In genomic region chr9:118925286-118926110, GRCm38 (mm10) we compare ENCODE assay signal across 8 mouse cellular contexts. TPM values are rescaled to one million over a fixed set of nuclear protein-coding genes. Genes with fewer than 3 reads are reported as not detected.
DNase-seq lines count a peak whose midpoint lies in the region; ATAC-seq and TF ChIP-seq lines count a peak whose summit lies in the region.

No protein-coding gene starts in this region.

- CTCF ChIA-PET in Patski (lab: Charles Lee), result interaction anchor here (0.8 to 2.9 kb wide), 3 partner anchors 138 to 142 kb away, joined by 3 to 7 read pairs (median 3); no protein-coding TSS in a partner anchor

- H3K27ac ChIP-seq in hindbrain, embryonic 12.5 days, result peak overlapping the region; percentile 79

- POLR2A ChIA-PET in Patski (lab: Charles Lee), result interaction anchor here (0.5 to 1.7 kb wide), 5 partner anchors 11 to 293 kb away, joined by 3 to 5 read pairs (median 3); no protein-coding TSS in a partner anchor

- no peaks in the 10 kb centered on the region for H3K27me3 ChIP-seq in Patski
- H3K27me3 ChIP-seq in hindbrain, embryonic 12.5 days, result peaks cover 6% of the 10 kb centered on the region; the same call in 1 of the 2 replicates

- no peaks in the 10 kb centered on the region for H3K36me3 ChIP-seq in hindbrain, embryonic 12.5 days

- H3K9me3 ChIP-seq in hindbrain, embryonic 12.5 days (replicated peaks), result no peaks in the 10 kb centered on the region

- under 1% methylated on average over 52 of the region's 53 CpGs for WGBS in hindbrain, embryonic 12.5 days

- no peak for TF ChIP-seq CTCF in Patski (IDR thresholded peaks at IDR 0.05)

- H3K4me3 ChIP-seq in hindbrain, embryonic 12.5 days, result peak overlapping the region; percentile 84

- peak overlapping the region; percentile 87 for H3K9ac ChIP-seq in hindbrain, embryonic 12.5 days

- in situ Hi-C loops in Patski (cut with MboI; ENCODE audit: low pct_unique_long_range_greater_than_20kb), result no loop called here

- DNase-seq in Patski (ENCODE audit: low read depth, low spot score), result peak; percentile 71
- DNase-seq in cerebellum, postnatal 10 days, result peak; percentile 95 to 97
- DNase-seq in frontal cortex, postnatal 10 days (ENCODE audit: low spot score in 2 of 2), result peak; percentile 94 to 95
- peak; percentile 87 to 96 for DNase-seq in layer of hippocampus, postnatal 14 days (ENCODE audit: low spot score in 2 of 2)
- DNase-seq in lung, postnatal 10 days, result peak; percentile 99
- peak; percentile 93 for DNase-seq in ovary, postnatal 14 days (ENCODE audit: low spot score)
- DNase-seq in thymus, postnatal 10 days (ENCODE audit: low spot score in 2 of 2), result peak; percentile 97 to 99

- peaks cover 27% of the 10 kb centered on the region for H3K4me1 ChIP-seq in hindbrain, embryonic 12.5 days

- ATAC-seq in Patski, result peak; percentile 72
- peak; percentile 88 for ATAC-seq in hindbrain, embryonic 12.5 days (ENCODE audit: low FRiP score)

- peak overlapping the region; percentile 98 for H3K4me2 ChIP-seq in hindbrain, embryonic 12.5 days (replicated peaks)

RNA-seq across cellular contexts. Expression of gene Ctdspl, which starts 0.8 kb away (rescaled TPM):
- 25.3 TPM for polyA plus RNA-seq in Patski (2021)
- polyA plus RNA-seq in hindbrain, embryonic 12.5 days (2016; fragmentation: Nextera tagmentation; extraction: Ambion mirVana), result 8.1 and 11.7 TPM in 2 replicates
- total RNA-seq in layer of hippocampus, postnatal 14 days (2021), result 10 to 100 TPM; 19.7 to 20.4 TPM

Comparison
In these comparisons a context has a peak if more than half of its experiments do, and no peak if none do; other contexts are left out.
1. Peak in every context shown above with its lines: DNase-seq, ATAC-seq, H3K4me3 ChIP-seq and H3K27ac ChIP-seq.